Mouse (Mus musculus) lung, adult 2 months (tissue): Measurements from ENCODE around the gene Gm20388. TPM values are rescaled to one million over a fixed set of nuclear protein-coding genes. Genes with fewer than 3 reads are reported as not detected.
"Not testable (repeated sequence)": the region's sequence is repeated elsewhere in the genome, so short reads cannot be mapped to it uniquely, and the experiment has no call there.

ENCODE experiments used
- DNase-seq: peaks from one replicate; pipeline ENCODE4 v3.0.0; 2022
- H3K4me1 ChIP-seq: fragments of 200-500 bp; 2 replicates; pipeline ENCODE4 v1.6.1; 2011; ENCODE audit warnings: low read length; ENCODE audit not compliant: control insufficient read depth, insufficient read depth
- H3K4me3 ChIP-seq: fragments of 200-500 bp; replicated peaks from 2 replicates; pipeline ENCODE3; 2011; ENCODE audit warnings: low read depth, mild to moderate bottlenecking, control low read depth, low read length; ENCODE audit errors: extremely low read depth
- CTCF ChIP-seq: fragments of 200-500 bp; IDR thresholded peaks from 2 replicates; pipeline ENCODE4 v1.5.1; 2011; ENCODE audit warnings: mild to moderate bottlenecking, low read length, control low read depth; ENCODE audit not compliant: insufficient read depth
- POLR2A ChIP-seq: fragments of 200-500 bp; IDR thresholded peaks from 2 replicates; pipeline ENCODE4 v1.6.1; 2011; ENCODE audit warnings: low read depth, mild to moderate bottlenecking, control low read depth, low read length, borderline replicate concordance; ENCODE audit errors: extremely low read depth
- WGBS: fragments of 180-500 bp; shearing (Covaris S2); methylation state at CpG from one replicate; pipeline ENCODE4 v1.1.7; 2018; 5-methylcytosine and 5-hydroxymethylcytosine counted together
- polyA plus RNA-seq: library from polyadenylated mRNA; depleted of rRNA; stranded (reverse); fragments of >200 nt; gene quantifications from 2 replicates; pipeline ENCODE4 v1.2.3, GENCODE M21; 2012

Gm20388 gene
- polyA plus RNA-seq, 1 experiment: 67.8 TPM

DNA sequence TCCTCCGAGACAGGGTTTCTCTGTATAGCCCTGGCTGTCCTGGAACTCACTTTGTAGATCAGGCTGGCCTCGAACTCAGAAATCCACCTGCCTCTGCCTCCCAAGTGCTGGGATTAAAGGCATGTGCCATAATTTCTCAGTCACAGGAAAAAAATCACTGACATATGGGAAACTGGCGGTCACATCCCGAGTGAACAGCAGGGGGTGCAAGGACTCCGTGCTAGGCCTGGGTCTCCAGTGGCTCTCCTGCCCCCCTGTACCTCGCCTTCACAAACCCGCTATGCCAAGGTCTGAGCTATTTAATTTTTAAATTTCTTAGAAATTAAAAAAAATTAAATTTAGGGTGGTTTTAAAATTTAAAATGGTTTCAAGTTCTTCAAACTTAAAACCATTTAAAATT, 769.8 kb downstream of the Gm20388 start:
- DNase-seq, H3K4me1 ChIP-seq, H3K4me3 ChIP-seq: not testable (repeated sequence)
- TF ChIP-seq CTCF: peak; percentile 59
- whole genome bisulfite sequencing: 43% methylated on average over 7 of the region's 7 CpGs

DNA sequence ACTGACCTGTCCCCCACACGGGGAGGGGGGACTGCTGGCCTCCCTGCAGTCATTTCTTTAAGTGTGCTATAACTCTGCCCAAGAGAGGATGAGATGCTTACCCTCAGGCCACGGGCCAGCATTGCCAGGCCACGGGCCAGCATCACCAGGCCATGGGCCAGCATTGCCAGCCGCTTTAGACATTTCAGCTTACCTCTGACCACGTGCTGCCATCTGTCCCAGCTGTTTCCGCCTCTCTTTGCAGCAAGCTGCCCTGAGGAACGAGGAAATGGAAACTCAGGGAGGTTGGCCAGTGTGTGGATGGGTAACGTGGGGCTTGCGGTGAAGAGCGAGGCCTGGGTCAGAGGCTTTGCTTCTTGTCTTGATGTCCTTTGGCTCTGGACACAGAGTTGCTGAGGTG, 770.5 kb downstream of the Gm20388 start:
- Histone ChIP-seq H3K4me1 (no peaks in the 10 kb centered on the region), H3K4me3 (no peak overlapping the region)
- WGBS: 61% methylated on average over 10 of the region's 10 CpGs
- DNase-seq: no peak
- TF ChIP-seq CTCF (no peak), POLR2A (no peak)

DNA sequence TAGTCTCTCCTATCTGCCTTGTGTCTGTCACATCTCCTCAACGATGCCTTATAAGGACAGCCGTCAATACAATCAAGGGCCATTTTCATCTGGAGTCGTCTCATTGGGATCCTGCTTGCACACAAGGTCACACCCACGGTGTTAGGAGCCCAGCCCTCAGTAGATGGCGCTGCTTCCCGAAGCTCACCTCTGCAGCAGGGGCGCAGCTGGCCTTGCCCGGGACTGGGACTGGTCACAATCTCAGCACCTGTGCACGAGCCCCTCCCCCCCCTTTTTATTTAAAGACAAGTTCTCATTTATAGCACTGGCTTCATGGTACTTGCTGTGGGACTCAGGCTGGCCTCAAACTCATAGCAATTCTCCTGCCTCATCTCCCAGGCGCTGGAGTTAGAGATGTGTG, 773.0 kb downstream of the Gm20388 start:
- DNase-seq: peak; percentile 72
- TF ChIP-seq CTCF (peak; percentile 81), POLR2A (no peak)
- Histone ChIP-seq H3K4me3 (no peak overlapping the region), H3K4me1 (no peaks in the 10 kb centered on the region)
- WGBS: 16% methylated on average over 10 of the region's 10 CpGs

DNA sequence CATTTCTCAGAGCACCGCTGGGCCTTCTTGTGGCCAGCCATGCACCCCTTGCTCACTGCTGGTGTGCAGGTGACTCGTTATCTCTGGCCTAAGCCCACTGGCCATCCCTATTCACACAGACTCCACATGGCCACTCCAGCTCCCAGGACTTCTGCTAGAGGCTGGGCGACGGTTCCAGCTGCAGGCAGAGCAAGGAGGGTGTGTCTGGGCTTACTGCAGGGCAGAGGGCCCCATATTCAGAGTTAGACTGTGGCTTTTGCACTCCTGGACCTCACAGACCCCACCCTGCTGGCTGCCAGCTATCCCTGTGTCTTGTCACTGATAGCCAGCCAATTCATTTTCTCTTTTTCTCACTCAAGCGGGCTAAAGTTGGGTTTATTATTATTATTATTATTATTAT, 773.4 kb downstream of the Gm20388 start:
- DNase-seq: no peak
- H3K4me3 ChIP-seq: no peak overlapping the region
- H3K4me1 ChIP-seq: no peaks in the 10 kb centered on the region
- TF ChIP-seq POLR2A (no peak), CTCF (no peak)
- 74% methylated on average over 5 of the region's 5 CpGs for WGBS

DNA sequence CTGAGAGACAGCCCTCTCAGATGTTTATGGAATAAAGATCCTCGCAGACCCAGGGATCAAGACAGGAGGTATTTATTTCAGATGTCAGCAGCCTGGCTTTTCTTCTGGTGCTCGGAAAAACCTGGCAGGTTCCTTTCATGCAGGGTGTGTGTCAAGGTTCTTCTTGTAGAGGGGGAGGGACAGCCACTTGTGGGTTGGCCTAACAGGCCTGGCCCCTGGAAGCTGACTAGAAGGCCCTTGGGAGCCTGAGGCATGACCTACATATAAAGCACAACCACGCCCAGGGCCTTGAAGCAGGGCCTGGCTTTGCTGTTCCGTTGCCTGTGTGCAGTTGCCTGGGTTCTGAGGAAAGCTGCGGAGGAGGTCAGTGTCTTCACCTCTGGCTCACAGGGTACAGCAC, 774.5 kb downstream of the Gm20388 start:
- Histone ChIP-seq H3K4me3 (no peak overlapping the region), H3K4me1 (no peaks in the 10 kb centered on the region)
- DNase-seq: no peak
- TF ChIP-seq CTCF (no peak), POLR2A (no peak; the same call in 1 of the 2 replicates)
- 51% methylated on average over 5 of the region's 5 CpGs for WGBS

DNA sequence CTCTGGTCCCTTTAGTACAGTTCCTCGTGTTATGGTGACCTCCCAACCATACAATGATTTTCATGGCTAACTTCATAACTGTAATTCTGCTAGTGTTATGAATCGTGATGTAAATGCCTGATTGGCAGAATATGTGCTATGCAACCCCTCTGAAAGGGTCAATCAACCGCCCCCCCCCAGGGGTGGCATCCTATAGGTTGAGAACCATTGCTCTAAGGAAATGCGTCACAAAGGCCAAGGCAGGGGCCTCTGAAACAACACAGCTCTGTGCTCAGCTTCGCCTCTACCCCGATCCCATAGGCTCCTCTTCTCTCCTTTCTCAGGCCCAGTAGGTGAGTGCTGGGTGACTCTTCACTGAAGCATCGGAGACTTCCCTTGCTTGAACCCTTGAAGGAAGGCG, 775.0 kb downstream of the Gm20388 start:
- 80% methylated on average over 8 of the region's 8 CpGs for WGBS
- DNase-seq: no peak
- Histone ChIP-seq H3K4me1 (no peaks in the 10 kb centered on the region), H3K4me3 (no peak overlapping the region)
- TF ChIP-seq CTCF: no peak
- no peak for TF ChIP-seq POLR2A

DNA sequence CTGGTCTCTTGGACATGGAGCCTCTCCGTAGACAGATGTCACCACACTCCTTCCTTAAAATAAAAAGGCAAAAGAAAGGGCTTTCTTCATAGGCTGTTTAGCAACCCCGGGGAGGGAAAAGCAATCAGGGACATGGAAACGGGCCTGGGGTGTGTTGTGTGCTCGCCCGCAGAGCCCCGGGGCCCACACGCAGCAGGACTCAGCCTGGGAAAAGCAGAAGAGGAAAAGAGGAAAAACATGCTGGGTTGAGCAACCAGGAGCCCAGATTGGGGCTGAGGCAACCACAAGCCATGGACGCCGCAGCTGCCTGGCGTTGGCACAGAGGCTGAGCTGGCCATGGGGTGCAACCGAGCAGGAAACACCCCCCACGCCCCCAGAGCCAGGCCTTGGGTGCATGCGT, 775.4 kb downstream of the Gm20388 start:
- TF ChIP-seq POLR2A: no peak
- no peak for TF ChIP-seq CTCF
- Histone ChIP-seq H3K4me1 (no peaks in the 10 kb centered on the region), H3K4me3 (no peak overlapping the region)
- no peak for DNase-seq
- WGBS: 71% methylated on average over 13 of the region's 13 CpGs

DNA sequence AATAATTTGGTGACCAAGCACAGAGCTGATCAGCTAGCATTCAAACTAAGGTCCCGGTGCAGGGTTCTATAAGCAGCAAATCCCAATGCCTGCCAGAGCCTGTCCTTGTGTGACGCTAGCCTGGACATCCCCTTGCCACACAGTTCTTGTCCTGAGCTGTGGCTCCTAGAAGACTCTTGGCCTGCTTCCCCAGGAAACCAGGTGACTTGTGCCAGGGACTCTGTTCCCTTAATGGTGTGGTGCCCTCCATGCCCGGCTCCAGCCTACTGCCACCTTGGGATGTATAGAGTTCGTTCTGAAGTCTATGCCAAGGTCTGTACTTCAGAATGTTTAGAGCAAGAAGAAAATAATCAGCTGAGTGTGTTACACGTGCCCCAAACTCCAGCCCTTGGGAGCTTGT, 775.9 kb downstream of the Gm20388 start:
- TF ChIP-seq POLR2A: no peak
- no peak for DNase-seq
- Histone ChIP-seq H3K4me3 (no peak overlapping the region), H3K4me1 (no peaks in the 10 kb centered on the region)
- WGBS: 81% methylated on average over 5 of the region's 5 CpGs

DNA sequence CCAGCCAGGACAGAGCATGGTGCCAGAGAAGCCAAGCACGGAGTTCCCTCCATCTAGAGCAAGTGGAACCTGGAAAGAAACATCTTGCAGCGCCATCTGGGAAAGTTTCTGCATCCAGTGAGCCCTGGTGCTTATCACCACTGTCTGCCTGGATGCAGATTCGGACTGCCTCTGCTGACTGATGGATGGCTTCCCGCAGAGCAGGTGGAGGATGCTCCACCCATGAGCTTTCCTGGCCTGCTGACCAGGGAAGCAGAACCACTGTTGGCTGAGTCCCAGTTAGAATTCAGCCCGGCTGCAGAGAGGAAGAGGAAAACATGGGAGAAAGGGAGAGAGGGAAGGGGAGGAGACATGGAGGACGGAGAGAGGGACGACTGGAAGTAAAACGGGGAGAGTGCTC, 777.1 kb downstream of the Gm20388 start:
- 49% methylated on average over 8 of the region's 8 CpGs for WGBS
- no peak overlapping the region for H3K4me3 ChIP-seq
- H3K4me1 ChIP-seq: no peaks in the 10 kb centered on the region
- DNase-seq: no peak
- no peak for TF ChIP-seq POLR2A
- no peak for TF ChIP-seq CTCF

DNA sequence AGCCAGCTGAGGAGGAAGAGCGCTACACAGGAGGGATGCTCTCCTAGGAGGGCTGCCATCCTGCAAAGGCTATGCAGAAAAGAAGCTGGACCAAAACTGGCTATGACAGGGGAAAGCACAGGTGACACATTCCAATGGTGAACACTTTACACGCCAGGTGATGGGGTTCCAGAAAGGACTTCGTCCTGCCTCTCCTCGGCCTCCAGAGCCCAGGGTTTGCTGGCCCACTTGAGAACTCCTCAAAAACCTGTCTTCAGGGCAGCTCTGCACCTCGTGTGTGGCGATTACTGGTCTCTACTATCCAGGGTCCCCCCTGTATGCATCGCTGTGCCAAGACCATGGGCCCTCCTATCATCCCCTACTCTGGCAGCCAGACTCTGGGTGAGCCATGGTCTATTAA, 777.9 kb downstream of the Gm20388 start:
- H3K4me3 ChIP-seq: no peak overlapping the region
- DNase-seq: no peak
- 83% methylated on average over 7 of the region's 7 CpGs for WGBS
- no peaks in the 10 kb centered on the region for H3K4me1 ChIP-seq
- TF ChIP-seq CTCF (no peak), POLR2A (no peak)

DNA sequence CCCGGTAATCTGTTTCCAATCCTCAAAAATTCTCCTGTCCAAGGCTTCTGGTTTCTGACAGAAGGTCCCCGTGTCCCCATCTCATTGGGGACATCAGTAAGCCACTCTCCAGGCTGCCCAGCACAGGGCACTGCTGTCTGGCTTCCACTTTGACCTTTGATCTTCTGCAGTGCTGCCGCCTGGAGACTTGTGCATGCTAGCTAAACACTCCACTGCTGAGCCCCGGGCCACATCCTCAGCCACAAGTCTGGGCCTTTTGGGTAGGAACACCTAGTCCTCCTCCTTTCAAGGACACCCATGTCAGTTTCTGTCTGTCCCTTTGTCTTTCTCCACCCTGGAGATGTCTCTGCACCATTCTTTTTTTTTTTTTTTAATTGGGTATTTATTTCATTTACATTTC, 782.3 kb downstream of the Gm20388 start:
- 65% methylated on average over 4 of the region's 4 CpGs for WGBS
- no peak overlapping the region for H3K4me3 ChIP-seq
- TF ChIP-seq CTCF (no peak), POLR2A (no peak)
- DNase-seq: no peak
- peaks cover 6% of the 10 kb centered on the region for H3K4me1 ChIP-seq
